Mouse (Mus musculus) bone marrow, adult 2 months (tissue): ENCODE measurements around the gene Taf6l.

ENCODE experiments used
- CTCF ChIP-seq: fragments of 200-500 bp; IDR thresholded peaks from 2 replicates; pipeline ENCODE4 v1.5.1; 2011; ENCODE audit warnings: low read length, control low read depth; ENCODE audit not compliant: control insufficient read depth, insufficient read depth
- POLR2A ChIP-seq: fragments of 200-500 bp; IDR thresholded peaks from 2 replicates; pipeline ENCODE4 v1.6.1; 2011; ENCODE audit warnings: low read depth, mild to moderate bottlenecking, control low read depth, low read length, borderline replicate concordance; ENCODE audit not compliant: control insufficient read depth

- TF ChIP-seq CTCF (no peak), POLR2A (no peak)
Observed at GRCm38 (mm10) chr19:8745382-8745781, 40.8 kb downstream of the Taf6l start.
